In genomic region chr6:35288114-35288761, GRCm38 (mm10) we compare ENCODE assay signal across 9 mouse cellular contexts. TPM values are rescaled to one million over a fixed set of nuclear protein-coding genes. Genes with fewer than 3 reads are reported as not detected.
DNase-seq lines count a peak whose midpoint lies in the region; TF ChIP-seq lines count a peak whose summit lies in the region.
"Had no signal": no experiment of that assay in that cellular context is flagged by ENCODE, and none has a peak within 500 bp of the region (broad histone marks: within the 10 kb centered on the region; RNA-seq: fewer than 3 reads in every experiment).

No protein-coding gene starts in this region.

- H3K4me1 ChIP-seq in kidney, adult 2 months (ENCODE audit: control insufficient read depth, insufficient read depth, low read length), result peaks cover 4% of the 10 kb centered on the region; the same call in 1 of the 2 replicates
- no peaks in the 10 kb centered on the region for H3K4me1 ChIP-seq in thymus, adult 2 months (replicated peaks; ENCODE audit: control insufficient read depth, insufficient read depth, low read length)

- DNase-seq in gastrocnemius, adult 18-20 months (ENCODE audit: low spot score), result peak; percentile 9
- no peak for DNase-seq in gastrocnemius, adult 8-10 months (ENCODE audit: low spot score in 2 of 2)
- peak; percentile 78 to 82 for DNase-seq in cerebellum, postnatal 10 days
- peak; percentile 48 for DNase-seq in heart, adult 8-10 months (ENCODE audit: low spot score)
- peak; percentile 80 for DNase-seq in kidney, adult 2 months
- DNase-seq in left cerebral cortex, postnatal 4 days, result peak; percentile 67
- DNase-seq in ovary, postnatal 36 days (ENCODE audit: low spot score), result peak; percentile 64
- DNase-seq in thymus, adult 2 months, result no peak

- intact Hi-C loops in left cerebral cortex, postnatal 4 days (cut with DNase I), result no loop called here

- H3K27ac ChIP-seq in kidney, adult 2 months (ENCODE audit: insufficient read depth, low read depth, low read length), result peak overlapping the region; percentile 11; the same call in 1 of the 2 replicates
- H3K27ac ChIP-seq in thymus, adult 2 months (ENCODE audit: control insufficient read depth, insufficient read depth, low read length), result no peak overlapping the region

- 0 out of 2 replicates have a peak, but pooled peaks have one; percentile 13 for TF ChIP-seq CTCF in kidney, adult 2 months (conservative IDR thresholded peaks at IDR 0.05; ENCODE audit: insufficient read depth, insufficient read length, low read depth, low read length)
- no peak for TF ChIP-seq CTCF in thymus, adult 2 months (IDR thresholded peaks at IDR 0.05; ENCODE audit: borderline replicate concordance, control insufficient read depth, extremely low read depth, insufficient read depth, low read length, poor library complexity)

- H3K27me3 ChIP-seq in kidney, adult 2 months (replicated peaks; ENCODE audit: control insufficient read depth, insufficient read depth, low read length), result no peaks in the 10 kb centered on the region
- no peaks in the 10 kb centered on the region for H3K27me3 ChIP-seq in thymus, adult 2 months (ENCODE audit: control insufficient read depth, insufficient read depth, low read length)

- no peaks in the 10 kb centered on the region for H3K36me3 ChIP-seq in kidney, adult 2 months (ENCODE audit: control insufficient read depth, insufficient read depth, low read length)
- H3K36me3 ChIP-seq in thymus, adult 2 months (ENCODE audit: control insufficient read depth, insufficient read depth, low read length), result no peaks in the 10 kb centered on the region
- H3K36me3 ChIP-seq: G1E had no signal

- H3K4me3 ChIP-seq in kidney, adult 2 months (ENCODE audit: insufficient read depth, low read depth, low read length), result no peak overlapping the region
- H3K4me3 ChIP-seq in thymus, adult 2 months (ENCODE audit: control insufficient read depth, insufficient read depth, low read length), result no peak overlapping the region

- no peak for TF ChIP-seq POLR2A in kidney, adult 2 months (IDR thresholded peaks at IDR 0.05; ENCODE audit: low read depth, low read length)
- TF ChIP-seq POLR2A in thymus, adult 2 months (IDR thresholded peaks at IDR 0.05; ENCODE audit: control insufficient read depth, extremely low read depth, insufficient read depth, low read length, poor library complexity), result no peak

- WGBS in kidney, adult 2 months, result 38% methylated on average over 11 of the region's 11 CpGs
- WGBS in thymus, adult 2 months, result 41% methylated on average over 11 of the region's 11 CpGs

RNA-seq across cellular contexts. Expression of gene Slc13a4, which starts 19.7 kb away (rescaled TPM):
- total RNA-seq in gastrocnemius, adult 18-20 months (2021), result under 1 TPM; 0.14 to 0.17 TPM
- not detected for total RNA-seq in gastrocnemius, adult 8-10 months (2022)
- under 1 TPM in 2 of 4 experiments, not detected in 2; 0.14 to 0.37 TPM for total RNA-seq in heart, adult 8-10 months (2022)
- polyA plus RNA-seq in kidney, adult 2 months (2012; rRNA removed), result 5.2 and 5.6 TPM in 2 replicates
- 10 to 100 TPM; 11.6 to 12.0 TPM for total RNA-seq in left cerebral cortex, postnatal 4 days (2021)
- polyA plus RNA-seq in thymus, adult 2 months (2012; rRNA removed), result 0.26 and 0.34 TPM in 2 replicates
- polyA plus RNA-seq: G1E had no signal

RNA-seq across cellular contexts. Expression of gene Fam180a, which starts 37.7 kb away (rescaled TPM):
- total RNA-seq in gastrocnemius, adult 18-20 months (2021), result 1 to 10 TPM in 1 of 2 experiments, under 1 TPM in 1; 0.18 to 1.0 TPM
- 1 to 10 TPM in 1 of 4 experiments, under 1 TPM in 2, not detected in 1; 0.58 to 1.5 (median 0.94) TPM for total RNA-seq in gastrocnemius, adult 8-10 months (2022)
- under 1 TPM; 0.44 to 0.62 (median 0.53) TPM for total RNA-seq in heart, adult 8-10 months (2022)
- polyA plus RNA-seq in kidney, adult 2 months (2012; rRNA removed), result 0.39 and 0.49 TPM in 2 replicates
- total RNA-seq in left cerebral cortex, postnatal 4 days (2021), result 1 to 10 TPM; 3.6 to 4.1 TPM
- 0.10 and 0.15 TPM in 2 replicates for polyA plus RNA-seq in thymus, adult 2 months (2012; rRNA removed)
- total RNA-seq: G1E had no signal
- polyA plus RNA-seq: G1E had no signal

Comparison
In these comparisons a context has a peak if more than half of its experiments do, and no peak if none do; other contexts are left out.
1. DNase-seq: peak in gastrocnemius, adult 18-20 months (single experiment), cerebellum, postnatal 10 days (2 of 2), heart, adult 8-10 months (single experiment), kidney, adult 2 months (single experiment), left cerebral cortex, postnatal 4 days (single experiment) and ovary, postnatal 36 days (single experiment); none in gastrocnemius, adult 8-10 months (0 of 2) and thymus, adult 2 months (single experiment).
2. RNA of gene Slc13a4, which starts 19.7 kb away (total RNA-seq): 11.6 to 12.0 TPM in left cerebral cortex, postnatal 4 days; 0.14 to 0.17 TPM in gastrocnemius, adult 18-20 months, 0.14 to 0.37 TPM in heart, adult 8-10 months and not detected in gastrocnemius, adult 8-10 months; every median in the first group is over 4 times any median in the second.